Mouse (Mus musculus): ENCODE data around the gene Gm9945. TPM values are rescaled to one million over a fixed set of nuclear protein-coding genes. Genes with fewer than 3 reads are reported as not detected.

Gene Gm9945
- total RNA-seq, 2 experiments from 2014 or later: not detected

DNA sequence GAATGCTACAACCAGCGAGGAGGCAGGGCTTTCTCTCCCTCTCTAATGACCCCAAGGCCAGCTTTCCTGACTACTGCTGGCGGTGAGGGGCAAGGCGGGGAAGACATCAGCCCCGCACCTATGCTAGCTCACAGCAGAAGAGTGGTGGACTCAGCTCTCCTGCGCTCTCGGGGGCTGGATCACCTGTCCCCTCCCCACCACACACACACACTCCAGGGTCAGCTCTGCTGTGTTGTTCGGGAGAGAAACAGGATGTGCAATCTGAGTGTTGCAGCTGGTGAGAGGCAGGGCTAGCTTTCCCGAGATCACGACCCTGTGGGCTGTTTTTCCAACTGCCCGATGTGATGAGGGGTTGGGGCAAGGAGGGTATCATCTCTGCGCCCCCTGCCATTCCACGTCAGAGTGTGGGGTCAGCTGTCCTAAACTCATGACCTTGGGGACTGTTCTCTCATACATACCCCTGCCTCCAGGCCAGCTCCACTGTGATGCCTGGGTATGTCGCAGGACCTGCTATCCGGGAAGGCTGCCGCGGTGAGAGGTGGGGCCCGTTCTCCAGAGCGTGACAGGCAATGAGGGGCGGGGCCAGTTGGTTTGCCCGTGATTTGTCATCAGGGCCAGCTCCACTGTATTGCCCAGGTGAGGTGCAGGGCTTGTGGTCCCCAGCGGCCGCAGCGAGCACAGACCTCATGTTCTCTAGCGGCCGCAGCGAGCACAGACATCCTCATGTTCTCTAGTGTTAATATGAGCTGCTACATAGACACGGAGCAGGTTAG lies 7.0 kb downstream of the Gm9945 start:
- no peak for DNase-seq
- intact Hi-C loops (cut with DNase I; ENCODE audit: low total_unique reads): no loop called here

DNA sequence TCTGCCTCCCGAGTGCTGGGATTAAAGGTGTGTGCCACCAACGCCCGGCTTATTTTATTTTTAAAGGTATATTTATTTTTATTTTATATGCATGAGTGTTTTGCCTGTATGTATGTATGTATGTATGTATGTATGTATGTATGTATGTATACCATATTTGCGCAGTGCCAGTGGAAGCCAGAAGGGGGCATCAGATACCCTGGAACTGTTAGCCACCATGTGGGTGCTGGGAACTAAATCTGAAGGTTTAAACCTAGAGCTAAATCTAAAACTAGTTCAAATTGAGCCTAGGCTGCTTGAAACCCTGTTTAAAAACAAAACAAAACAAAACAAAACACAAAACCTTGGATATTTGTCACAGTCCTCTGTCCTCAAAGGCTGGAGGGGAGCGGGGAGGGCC lies 9.0 kb downstream of the Gm9945 start:
- intact Hi-C loops (cut with DNase I; ENCODE audit: low total_unique reads): no loop called here
- no peak for DNase-seq

DNA sequence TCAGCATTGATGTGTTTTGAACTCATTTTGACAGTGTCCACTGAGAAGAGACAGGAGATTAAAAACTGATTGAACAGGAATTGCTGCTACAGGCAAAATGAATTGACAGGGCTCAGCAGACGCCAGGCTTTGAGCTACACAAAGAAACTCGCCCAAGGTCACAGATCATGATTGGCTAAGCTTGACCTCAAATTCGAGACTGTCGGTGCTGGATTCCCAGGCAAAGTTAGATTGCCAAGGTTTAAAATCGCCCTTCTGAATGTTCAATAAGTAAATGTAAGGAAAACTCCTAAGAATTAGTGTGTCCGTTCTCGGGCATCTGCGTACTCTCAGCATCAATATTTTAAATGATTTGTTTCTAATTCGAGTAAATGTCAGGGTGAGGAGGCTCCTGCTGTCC lies 9.5 kb downstream of the Gm9945 start:
- intact Hi-C loops (cut with DNase I; ENCODE audit: low total_unique reads): no loop called here
- no peak for DNase-seq

DNA sequence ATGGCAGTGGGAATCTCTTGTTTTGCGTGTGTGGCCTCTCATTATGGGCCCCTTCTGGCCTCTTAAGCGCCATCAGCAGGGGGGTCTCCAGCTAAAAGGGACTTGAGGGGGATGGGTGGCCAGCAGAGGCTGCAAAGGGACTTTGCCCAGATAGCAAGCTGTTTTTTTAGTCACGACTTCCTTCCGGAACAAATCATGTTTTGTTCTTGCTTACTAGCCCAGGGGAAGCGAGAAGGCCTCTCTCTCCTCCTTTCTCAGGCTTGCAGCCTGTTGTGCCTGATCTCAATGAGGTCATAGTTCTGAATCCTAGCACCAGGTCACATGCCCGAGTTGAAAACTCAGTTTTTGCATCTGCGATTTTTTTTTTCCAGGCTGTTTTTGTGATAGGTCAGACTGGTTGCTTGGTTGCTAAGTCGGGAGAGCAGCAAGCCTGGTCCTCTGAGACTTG lies 12.0 kb downstream of the Gm9945 start:
- DNase-seq: peak; percentile 15

DNA sequence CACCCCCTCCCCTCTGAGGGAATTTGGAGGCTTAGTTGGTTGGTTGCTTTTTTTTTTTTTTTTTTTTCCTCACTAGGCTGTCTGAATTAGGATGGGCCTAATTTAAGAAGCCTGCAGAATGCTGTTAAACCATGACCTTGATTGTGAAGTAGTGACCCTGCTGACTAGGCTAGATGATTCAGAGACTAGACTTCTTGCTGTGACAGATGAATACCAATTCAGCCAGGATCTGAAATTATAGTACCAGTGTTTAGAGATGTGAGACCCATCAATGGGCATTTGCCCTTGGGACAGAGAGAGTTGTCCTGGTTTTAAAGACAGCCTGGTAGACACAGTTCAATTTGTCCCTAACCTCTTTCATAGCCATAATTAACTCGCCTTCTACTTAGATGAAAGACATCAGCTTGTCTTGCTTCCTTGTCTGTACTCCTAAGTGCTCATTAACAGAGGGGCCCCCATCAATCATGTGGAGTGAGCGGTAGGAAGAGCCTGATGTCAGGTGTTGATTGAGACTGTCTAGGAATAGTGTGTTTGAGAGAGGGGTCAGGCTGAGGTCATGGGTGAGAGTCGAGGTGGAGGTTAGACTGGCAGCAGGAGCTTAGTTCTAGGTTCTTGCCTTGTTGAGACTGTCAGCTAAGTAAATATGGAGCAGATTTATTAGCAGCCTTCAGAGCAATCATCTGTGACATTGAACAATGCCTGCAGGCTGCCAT lies 13.4 kb downstream of the Gm9945 start:
- intact Hi-C loops (cut with DNase I; ENCODE audit: low total_unique reads): no loop called here
- no peak for DNase-seq

More for the DNA sequence above, 12.0 kb downstream of the Gm9945 start:
- intact Hi-C loops (cut with DNase I; ENCODE audit: low total_unique reads): no loop called here

DNA sequence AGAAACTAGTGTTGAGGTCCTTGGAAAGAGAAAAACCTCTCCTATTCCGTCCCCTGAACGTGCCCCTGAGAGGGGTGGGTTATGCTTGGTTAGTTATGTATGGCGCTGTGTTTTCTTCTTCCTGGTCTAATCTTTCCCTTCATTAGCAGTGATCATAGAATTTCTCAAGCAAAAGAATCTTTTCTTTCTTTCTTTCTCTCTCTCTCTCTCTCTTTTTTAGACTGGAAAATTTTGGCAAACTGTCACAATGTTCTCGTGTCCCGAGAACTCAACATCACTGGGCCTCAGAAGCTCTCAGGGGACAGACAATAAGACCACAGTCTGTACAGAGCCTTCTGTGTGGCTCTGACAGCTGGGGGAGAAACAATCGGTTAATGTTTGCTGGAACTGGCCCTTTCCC lies 15.5 kb downstream of the Gm9945 start:
- DNase-seq: no peak
- intact Hi-C loops (cut with DNase I; ENCODE audit: low total_unique reads): no loop called here

DNA sequence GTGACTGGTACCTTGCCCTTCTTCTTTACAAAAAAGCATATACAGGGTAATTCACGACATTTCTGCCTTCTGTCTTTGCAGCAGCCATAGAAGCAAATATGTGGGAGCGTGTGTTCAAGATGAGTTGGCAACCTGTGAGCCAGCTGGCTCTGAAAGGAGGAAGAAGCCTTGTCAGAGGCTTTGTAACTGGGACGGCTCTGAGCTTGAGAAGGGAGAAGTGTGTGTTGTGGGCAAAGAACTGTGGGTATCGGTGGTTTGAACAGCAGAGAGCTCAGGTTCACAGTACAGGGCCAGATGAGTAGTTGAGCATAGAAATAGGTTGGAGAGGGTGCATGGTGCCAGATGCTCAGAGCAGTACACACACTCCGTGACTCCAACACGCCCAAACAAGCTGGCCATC lies 17.0 kb downstream of the Gm9945 start:
- no peak for DNase-seq
- intact Hi-C loops (cut with DNase I; ENCODE audit: low total_unique reads): no loop called here

DNA sequence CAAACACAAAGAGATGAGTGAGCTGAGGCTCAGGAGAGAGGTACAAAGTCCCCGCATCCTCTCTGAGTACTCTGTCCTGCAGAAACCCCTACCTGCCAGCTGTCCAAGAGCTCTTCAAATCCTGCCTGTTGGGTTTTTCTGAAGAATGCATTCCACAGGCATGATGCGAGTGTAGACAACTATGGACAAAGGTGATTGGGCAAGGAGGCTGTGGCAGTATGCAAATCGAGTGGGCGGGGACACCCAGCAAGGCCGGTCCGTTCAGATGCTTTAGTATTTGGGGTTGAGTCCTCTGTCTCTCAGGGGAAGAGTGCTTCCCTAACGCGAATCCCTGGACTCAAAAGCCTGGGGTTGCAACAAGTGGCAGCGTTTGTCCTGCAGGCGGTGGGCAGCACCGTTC lies 20.6 kb downstream of the Gm9945 start:
- DNase-seq: no peak
- intact Hi-C loops (cut with DNase I; ENCODE audit: low total_unique reads): no loop called here

DNA sequence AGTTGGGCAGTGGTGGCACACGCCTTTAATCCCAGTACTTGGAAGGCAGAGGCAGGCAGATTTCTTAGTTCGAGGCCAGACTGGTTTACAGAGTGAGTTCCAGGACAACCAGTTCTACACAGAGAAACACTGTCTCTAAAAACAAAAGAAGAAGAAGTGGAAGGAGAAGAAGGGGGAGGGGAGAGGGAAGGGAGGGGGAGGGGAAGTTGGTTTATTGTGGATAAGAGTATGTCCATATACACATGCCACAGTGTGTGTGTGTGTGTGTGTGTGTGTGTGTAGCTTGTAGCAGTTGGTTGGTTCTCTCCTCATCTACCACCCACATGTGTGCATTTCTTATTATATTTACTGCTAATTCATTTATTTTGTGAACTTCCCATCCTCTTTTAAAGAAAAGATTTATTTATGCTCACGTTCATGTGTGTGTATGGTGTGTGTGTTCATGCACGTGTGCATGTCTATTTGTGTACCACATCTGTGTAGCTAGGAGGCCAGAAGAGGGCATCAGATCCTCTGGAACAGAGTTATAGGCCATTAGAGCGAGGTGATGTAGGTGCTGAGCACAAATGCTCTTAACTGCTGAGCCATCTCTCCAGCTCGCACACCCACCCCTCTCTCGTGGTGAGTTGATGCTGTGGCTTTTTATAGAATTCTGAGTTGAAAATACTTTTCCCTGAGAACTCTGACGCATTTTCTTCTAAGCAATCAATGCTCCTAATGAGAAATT lies 22.2 kb downstream of the Gm9945 start:
- intact Hi-C loops (cut with DNase I; ENCODE audit: low total_unique reads): no loop called here
- DNase-seq: no peak

DNA sequence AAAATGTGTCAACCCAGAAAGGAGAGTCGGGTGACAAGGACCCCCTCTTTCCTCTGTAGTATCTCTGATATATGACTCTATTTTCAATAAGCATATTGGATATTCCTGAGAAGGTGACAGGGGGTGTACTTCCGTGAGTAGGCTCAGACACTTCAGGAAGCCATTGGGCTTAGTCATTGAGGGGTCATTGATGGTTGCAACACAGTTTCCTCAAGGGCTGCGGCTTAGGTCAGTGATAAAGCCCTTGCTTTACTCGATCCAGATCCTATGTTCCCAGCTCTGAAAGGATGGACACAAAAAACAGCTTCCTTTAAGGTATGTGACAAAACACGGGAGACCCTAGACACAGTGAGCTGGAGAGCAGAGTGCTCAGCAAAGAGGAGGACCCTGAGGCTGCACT lies 23.8 kb downstream of the Gm9945 start:
- DNase-seq: no peak
- intact Hi-C loops (cut with DNase I; ENCODE audit: low total_unique reads): no loop called here

DNA sequence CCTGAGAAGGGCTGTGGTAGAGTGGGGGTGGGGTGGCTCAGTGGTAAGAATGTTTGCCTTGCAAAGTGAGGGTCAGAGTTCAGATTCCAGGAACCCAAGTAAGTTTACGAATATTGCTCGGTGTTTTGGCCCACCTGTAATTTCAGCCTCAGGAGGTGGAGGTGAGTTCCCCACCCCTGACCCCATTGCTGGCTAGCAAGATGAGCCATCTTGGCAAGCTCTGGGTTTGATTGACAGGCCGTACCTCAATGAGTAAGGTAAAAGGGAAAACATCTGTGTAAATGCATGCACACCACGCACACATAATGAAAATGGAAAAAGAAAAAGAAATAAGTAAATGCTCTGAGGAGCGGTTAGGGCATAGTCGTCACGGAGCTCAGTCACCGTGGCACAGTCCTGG lies 24.4 kb downstream of the Gm9945 start:
- no peak for DNase-seq
- intact Hi-C loops (cut with DNase I; ENCODE audit: low total_unique reads): no loop called here

DNA sequence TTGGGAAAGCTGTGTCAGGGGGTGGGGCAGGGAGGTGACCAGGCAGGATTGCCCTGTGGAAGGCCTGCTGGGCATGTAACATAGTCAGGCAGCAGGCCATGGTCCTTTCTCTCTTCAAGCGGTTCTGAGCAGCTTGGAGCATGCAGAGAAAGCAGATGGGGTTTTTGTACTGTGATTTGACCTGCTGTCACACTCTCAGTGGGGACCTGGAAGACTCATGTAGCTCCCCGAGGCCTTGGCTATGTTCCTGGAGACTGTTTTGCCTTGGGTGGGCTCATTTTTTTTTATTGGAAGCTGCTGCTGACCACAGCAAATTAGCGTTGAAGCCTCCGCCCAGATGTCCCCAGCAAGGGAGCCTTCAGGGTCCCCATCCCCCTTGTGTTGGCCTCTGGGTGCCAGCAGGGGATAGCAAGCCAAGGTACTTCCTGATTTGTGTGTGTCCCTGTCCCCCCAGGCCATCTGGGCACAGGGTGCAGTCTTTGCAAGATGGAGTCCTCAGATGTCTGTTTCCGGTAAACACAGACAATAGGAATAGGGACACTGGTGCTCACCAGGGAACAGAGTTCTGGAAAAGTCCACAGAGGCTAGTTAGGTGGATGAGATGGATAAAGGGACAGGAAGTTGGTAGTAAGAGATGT lies 25.2 kb downstream of the Gm9945 start:
- intact Hi-C loops (cut with DNase I; ENCODE audit: low total_unique reads): no loop called here

DNA sequence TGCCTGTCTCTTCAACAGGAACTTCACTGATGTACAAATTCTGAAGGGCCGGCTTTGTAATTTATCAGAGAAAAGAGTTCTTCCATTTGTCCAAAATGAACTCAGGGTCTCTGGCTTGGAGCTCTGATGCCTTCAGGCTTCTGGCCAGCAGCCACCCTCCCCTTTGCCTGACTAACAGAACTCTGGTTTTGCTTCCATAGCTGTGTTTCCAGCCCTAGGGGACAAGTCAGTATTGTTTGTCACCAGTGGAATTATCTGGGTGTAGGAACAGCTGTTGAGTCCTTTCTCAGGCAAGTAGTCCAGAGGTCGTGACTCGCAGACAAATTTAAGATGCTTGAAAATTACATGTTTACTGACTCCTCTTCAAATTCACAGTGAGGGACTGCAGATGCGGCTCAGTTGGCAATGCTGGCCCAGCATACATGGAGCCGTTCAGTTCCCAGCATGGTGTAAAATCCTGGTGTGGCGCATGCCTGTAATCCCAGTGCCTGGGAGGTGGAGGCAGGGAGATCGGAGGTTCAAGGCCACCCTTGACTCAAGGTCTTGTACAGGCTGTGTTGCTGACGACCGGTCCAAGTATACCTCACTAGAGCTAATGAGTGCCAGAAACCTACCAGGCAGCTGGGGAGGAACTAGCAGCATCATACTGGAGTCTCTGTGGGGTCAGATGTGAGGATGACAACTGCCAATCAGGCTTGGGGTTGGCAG lies 27.3 kb downstream of the Gm9945 start:
- intact Hi-C loops (cut with DNase I; ENCODE audit: low total_unique reads): no loop called here
- DNase-seq: no peak

More for the DNA sequence above, 25.2 kb downstream of the Gm9945 start:
- DNase-seq: no peak

DNA sequence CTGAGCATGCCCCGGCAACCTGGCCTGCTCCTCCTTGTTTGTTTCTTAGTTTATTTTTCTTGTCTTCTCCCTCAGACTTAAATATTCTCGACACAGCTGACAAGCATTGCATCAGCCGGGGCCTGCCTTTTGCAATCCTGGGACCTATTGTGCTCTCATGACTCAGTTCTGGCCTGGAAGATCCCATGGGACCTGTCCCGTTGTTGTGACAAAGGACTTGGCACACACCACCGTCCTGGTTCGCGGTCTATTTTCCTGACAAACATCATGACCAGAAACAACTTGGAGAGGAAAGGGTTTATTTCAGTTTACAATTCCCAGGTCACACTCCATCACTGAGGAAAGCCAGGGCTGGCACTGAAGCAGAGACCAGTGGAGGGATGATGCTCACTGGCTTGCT lies 28.2 kb downstream of the Gm9945 start:
- intact Hi-C loops (cut with DNase I; ENCODE audit: low total_unique reads): no loop called here
- peak; percentile 70 for DNase-seq

DNA sequence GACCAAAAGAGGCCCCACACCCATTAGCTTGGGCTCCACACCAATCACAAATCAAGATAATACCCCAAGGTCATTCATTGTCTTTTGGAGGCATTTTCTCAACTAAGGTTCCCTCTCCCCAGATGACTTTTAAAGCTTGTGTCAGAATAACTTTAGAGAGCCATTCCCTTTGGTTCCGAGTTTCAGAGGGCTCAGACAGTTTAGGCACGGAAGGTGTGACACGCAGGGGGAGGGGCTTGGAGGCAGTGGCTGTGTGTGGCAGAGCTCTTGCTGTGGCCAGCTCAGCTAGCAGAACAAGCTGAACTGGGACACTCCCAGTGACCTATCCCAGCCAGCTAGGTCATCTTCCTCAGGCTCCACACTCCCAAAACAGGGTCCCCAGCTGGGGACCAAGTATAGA lies 28.6 kb downstream of the Gm9945 start:
- intact Hi-C loops (cut with DNase I; ENCODE audit: low total_unique reads): no loop called here
- no peak for DNase-seq

DNA sequence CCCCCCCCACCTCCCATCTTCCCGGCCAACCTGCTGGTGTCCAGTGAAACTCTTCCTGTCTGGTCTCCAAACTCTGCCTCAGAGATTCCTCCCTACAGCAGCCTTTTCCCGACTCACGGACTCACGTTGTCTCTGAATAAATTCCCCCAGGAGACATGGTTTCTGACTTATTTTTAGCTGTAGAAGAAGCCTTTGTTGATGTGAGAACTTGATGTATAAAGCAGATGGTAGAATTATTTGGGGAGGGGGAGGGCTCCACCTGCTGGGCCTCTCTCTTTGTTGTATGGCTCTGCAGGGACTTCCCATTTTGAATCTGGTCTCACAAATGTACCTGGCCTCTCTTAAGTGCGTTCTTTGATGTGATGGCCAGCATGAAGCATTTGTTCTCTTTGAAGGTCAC lies 30.4 kb downstream of the Gm9945 start:
- intact Hi-C loops (cut with DNase I; ENCODE audit: low total_unique reads): no loop called here
- DNase-seq: no peak

DNA sequence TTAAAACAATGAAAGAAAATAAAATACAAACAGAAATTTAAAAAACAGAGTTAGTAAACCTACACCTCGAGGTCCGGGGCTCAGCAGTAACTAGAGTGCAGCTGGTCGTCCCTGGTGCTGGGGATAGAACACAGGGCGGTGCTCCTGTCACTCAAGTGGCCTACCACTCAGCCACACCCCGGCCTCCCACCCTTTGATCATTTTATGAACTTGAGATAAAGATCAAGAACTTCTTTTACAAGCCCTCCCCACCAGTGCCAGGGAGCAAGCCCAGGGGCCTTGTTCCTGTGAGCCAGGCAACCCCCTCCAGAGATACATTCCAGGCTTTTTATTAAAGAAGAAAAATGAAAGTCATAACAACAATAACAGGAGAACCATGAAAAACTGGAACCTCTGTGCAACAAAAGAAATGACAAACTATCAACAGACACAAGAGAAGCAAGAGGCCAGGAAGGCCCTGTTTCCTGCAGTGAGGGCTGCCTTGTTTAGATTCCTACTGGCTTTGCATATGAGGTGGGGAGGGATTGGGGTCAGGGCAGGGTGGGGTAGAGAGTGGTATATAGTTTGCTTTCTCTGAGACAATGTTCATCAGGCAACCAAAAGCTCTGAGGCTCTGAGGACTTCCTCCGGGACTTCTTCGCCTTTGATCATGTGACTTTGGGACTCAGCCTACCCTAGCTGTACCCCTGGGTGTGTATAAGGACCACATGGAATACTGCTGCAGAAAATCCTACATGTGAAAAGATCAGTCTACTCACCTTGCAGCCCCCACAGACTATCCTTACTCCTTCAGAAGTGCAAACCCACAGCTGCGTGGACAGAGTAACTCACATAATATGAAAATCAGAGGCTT lies 37.0 kb downstream of the Gm9945 start:
- intact Hi-C loops (cut with DNase I; ENCODE audit: low total_unique reads): no loop called here
- DNase-seq: no peak

DNA sequence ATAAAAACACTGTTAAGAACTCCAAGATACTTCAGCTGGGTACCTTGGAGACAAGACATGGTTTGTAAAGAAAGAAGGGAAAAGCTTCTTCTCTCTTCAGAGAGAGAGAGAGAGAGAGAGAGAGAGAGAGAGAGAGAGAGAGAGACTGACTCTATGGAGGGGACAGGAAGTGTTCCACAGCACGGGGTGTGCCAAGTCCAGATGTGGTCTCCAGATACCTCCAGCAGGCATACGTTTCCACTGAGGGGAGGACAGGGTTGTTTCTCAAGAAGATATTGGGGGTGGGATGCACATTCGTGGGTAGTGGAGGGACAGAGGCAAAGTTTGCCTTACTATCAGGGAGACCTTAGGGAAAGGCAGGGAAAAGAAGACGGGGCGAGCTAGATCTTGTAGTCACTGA lies 38.8 kb downstream of the Gm9945 start:
- intact Hi-C loops (cut with DNase I; ENCODE audit: low total_unique reads): no loop called here
- DNase-seq: no peak

Data from gastrocnemius, postnatal 14 days (tissue).